Comparison of ENCODE assay signal across 9 mouse cellular contexts in genomic region chr2:35678440-35678839, GRCm38 (mm10).
DNase-seq lines count a peak whose midpoint lies in the region; ATAC-seq and TF ChIP-seq lines count a peak whose summit lies in the region.
"Had no signal": no experiment of that assay in that cellular context is flagged by ENCODE, and none has a peak within 500 bp of the region (broad histone marks: within the 10 kb centered on the region; RNA-seq: fewer than 3 reads in every experiment).

No protein-coding gene starts in this region.

- H3K36me3 ChIP-seq in lung, embryonic 15.5 days = no peaks in the 10 kb centered on the region
- no peaks in the 10 kb centered on the region for H3K36me3 ChIP-seq in hindbrain, embryonic 13.5 days
- H3K36me3 ChIP-seq in neural tube, embryonic 14.5 days (ENCODE audit: control insufficient read depth, insufficient read depth, low read length) = no peaks in the 10 kb centered on the region

- TF ChIP-seq CTCF in gastrocnemius, adult 2 months (IDR thresholded peaks at IDR 0.05) = no peak

- H3K9ac ChIP-seq in lung, embryonic 15.5 days = no peak overlapping the region
- H3K9ac ChIP-seq in hindbrain, embryonic 13.5 days = peak overlapping the region; percentile 63; the same call in 1 of the 2 replicates
- H3K9ac ChIP-seq in neural tube, embryonic 14.5 days (replicated peaks; ENCODE audit: low read depth, low read length) = no peak overlapping the region

- no peak for DNase-seq in gastrocnemius, adult 2 months
- DNase-seq in gastrocnemius, postnatal 14 days = no peak
- no peak for DNase-seq in lung, postnatal 25 days (ENCODE audit: low spot score)
- no peak for DNase-seq in urinary bladder, postnatal 4 days (ENCODE audit: low spot score in 2 of 2)
- no peak for DNase-seq in adrenal gland, adult 8-10 months

- intact Hi-C loops in gastrocnemius, adult 2 months (cut with DNase I) = no loop called here
- intact Hi-C loops in gastrocnemius, postnatal 14 days (cut with DNase I; ENCODE audit: low total_unique reads) = no loop called here

- H3K9me3 ChIP-seq in lung, embryonic 15.5 days = no peaks in the 10 kb centered on the region
- no peaks in the 10 kb centered on the region for H3K9me3 ChIP-seq in hindbrain, embryonic 13.5 days
- no peaks in the 10 kb centered on the region for H3K9me3 ChIP-seq in neural tube, embryonic 14.5 days (ENCODE audit: control insufficient read depth, low read length)

- ATAC-seq in lung, embryonic 15.5 days (ENCODE audit: borderline replicate concordance, extremely low read depth, low FRiP score, low TSS enrichment) = no peak
- peak; percentile 12 for ATAC-seq in hindbrain, embryonic 13.5 days (ENCODE audit: low FRiP score)
- peak; percentile 15; the same call in 1 of the 2 replicates for ATAC-seq in neural tube, embryonic 14.5 days (ENCODE audit: low read depth)
- ATAC-seq: activated CD4-positive, CD25-positive, alpha-beta regulatory T cell, adult 4 months had no signal

- no peak overlapping the region for H3K4me3 ChIP-seq in gastrocnemius, adult 2 months
- no peak overlapping the region for H3K4me3 ChIP-seq in lung, embryonic 15.5 days
- no peak overlapping the region for H3K4me3 ChIP-seq in hindbrain, embryonic 13.5 days
- no peak overlapping the region for H3K4me3 ChIP-seq in neural tube, embryonic 14.5 days (ENCODE audit: low read depth, low read length)

- H3K27me3 ChIP-seq in lung, embryonic 15.5 days = no peaks in the 10 kb centered on the region
- no peaks in the 10 kb centered on the region for H3K27me3 ChIP-seq in hindbrain, embryonic 13.5 days
- H3K27me3 ChIP-seq in neural tube, embryonic 14.5 days (ENCODE audit: control insufficient read depth, insufficient read depth, low read length) = no peaks in the 10 kb centered on the region

- no peak overlapping the region for H3K4me2 ChIP-seq in lung, embryonic 15.5 days
- 0 out of 2 replicates have a peak overlapping the region, but pooled peaks have one; percentile 20 for H3K4me2 ChIP-seq in hindbrain, embryonic 13.5 days
- H3K4me2 ChIP-seq in neural tube, embryonic 14.5 days (ENCODE audit: low read depth, low read length) = no peak overlapping the region

- H3K27ac ChIP-seq in gastrocnemius, adult 2 months = peak overlapping the region; percentile 77
- H3K27ac ChIP-seq in lung, embryonic 15.5 days = peak overlapping the region; percentile 77
- peak overlapping the region; percentile 87 for H3K27ac ChIP-seq in hindbrain, embryonic 13.5 days
- peak overlapping the region; percentile 65 for H3K27ac ChIP-seq in neural tube, embryonic 14.5 days (ENCODE audit: low read depth, low read length)

- WGBS in lung, embryonic 15.5 days = 30% methylated on average over 4 of the region's 4 CpGs
- WGBS in hindbrain, embryonic 13.5 days = 45% methylated on average over 4 of the region's 4 CpGs
- WGBS in neural tube, embryonic 14.5 days = 14% methylated on average over 4 of the region's 4 CpGs

- peaks cover 97% of the 10 kb centered on the region for H3K4me1 ChIP-seq in lung, embryonic 15.5 days
- H3K4me1 ChIP-seq in hindbrain, embryonic 13.5 days (replicated peaks) = peaks cover 98% of the 10 kb centered on the region
- H3K4me1 ChIP-seq in neural tube, embryonic 14.5 days (ENCODE audit: control insufficient read depth, insufficient read depth, low read length) = peaks cover 76% of the 10 kb centered on the region
